Mouse (Mus musculus): ENCODE measurements around the gene Ppp1r7. TPM values are rescaled to one million over a fixed set of nuclear protein-coding genes. Genes with fewer than 3 reads are reported as not detected.
A peak's percentile ranks its signal among the peaks of the same experiment; 100 is the strongest.
"Not testable (repeated sequence)": the region's sequence is repeated elsewhere in the genome, so short reads cannot be mapped to it uniquely, and the experiment has no call there.

Ppp1r7 gene
- total RNA-seq (2021), result 10 to 100 TPM; 68.2 to 75.4 TPM

DNA sequence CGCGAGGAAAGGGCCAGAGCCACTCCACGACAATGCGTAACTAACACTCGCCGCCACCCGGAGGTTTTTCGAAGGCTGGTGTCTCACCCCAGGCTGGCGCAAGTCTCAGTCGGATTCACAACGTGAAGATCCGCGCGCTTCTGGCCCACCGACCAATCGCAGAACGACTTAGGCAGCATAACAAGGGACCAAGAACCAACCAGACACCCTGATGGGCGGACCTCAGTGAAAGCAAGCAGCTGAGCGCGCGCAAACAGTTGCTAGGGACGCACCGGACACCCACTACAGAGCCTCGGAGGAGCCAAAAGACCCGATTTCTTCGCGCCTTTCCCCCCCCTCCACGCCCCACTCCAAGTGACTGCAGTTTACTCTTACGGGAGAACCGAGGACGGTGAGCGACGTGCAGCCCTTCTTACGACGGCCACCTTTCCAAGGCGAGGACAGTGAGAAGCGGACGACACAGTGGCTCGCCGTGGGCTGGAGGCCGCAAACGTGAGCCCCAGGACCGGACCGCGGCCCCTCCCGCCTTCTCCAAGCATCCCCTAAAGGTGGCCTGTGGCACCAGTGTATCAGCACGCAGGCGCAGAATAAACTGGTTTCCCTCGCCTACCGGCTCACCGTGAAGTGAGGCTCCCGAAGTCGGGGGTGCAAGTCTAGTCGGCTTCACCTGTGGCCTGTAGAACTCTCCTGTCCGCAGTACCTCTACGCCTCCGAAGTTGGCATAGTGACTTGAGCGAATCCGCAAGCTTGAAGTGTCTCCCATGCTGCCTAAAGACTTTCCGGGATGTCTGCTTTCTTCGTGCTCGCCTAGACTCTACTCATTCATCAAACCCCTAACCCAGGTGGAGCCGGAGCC, at the start of gene Ppp1r7, which contains the start of gene Pask:
Ppp1r7 (plus strand) TSS at position 207 of the 856 bp plus-strand sequence.
Pask (minus strand) TSS at position 835 of the 856 bp plus-strand sequence.
- DNase-seq (ENCODE audit: extremely low spot score in 1 of 2, low spot score in 1 of 2), result peak; percentile 84 to 86

DNA sequence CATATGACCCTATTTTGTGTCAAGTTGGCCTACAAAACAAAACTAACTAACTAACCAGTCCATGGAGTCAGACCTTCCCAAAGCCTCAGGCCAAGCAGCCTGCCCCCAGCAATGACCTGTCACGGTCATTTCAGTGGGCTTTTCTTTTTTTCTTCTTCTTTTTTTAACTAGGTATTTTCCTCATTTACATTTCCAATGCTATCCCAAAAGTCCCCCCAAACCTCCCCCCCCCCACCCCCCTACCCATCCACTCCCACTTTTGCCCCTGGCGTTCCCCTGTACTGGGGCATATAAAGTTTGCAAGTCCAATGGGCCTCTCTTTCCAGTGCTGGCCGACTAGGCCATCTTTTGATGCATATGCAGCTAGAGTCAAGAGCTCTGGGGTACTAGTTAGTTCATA, 48.2 kb upstream of the Ppp1r7 start:
- not testable (repeated sequence) for DNase-seq (ENCODE audit: extremely low spot score in 1 of 2, low spot score in 1 of 2)

DNA sequence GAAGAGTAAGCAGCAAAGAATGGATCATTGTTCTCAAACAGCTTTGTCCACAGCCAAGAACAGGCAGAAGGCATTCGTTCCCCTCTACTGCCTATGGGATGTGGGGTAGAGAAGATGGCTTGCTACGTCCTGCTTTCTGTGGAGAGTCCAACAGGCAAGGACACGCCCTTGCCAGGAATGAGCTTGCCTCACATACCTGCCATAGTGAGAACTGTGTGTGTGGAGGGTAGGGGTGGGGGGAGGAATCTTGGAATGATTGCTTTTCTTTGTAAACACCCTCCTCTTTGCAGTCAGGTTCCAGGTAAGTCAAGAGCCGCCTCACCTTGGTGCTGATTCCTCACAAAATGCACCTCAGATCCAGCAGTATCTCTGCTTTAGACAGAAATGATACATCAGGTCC, 42.9 kb upstream of the Ppp1r7 start:
- no peak for DNase-seq (ENCODE audit: extremely low spot score in 1 of 2, low spot score in 1 of 2)

DNA sequence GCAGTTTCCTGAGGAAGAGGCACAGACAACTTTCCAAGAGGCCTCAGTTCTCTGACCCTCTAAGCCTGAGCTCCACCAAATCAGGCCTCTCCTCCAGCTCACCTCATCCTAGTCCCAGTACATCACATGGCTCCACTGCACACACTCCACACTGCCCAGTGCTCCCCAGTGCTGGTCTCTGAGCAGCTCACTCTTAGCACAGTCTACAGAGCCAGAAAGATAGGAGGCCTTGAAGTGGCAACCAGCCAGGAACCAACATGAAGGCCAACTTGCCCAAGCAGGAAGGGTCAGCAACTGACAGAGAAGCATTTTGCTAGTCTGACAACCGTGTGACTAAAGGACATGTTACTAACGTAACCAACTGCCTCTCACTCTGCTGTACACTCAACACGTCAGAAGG, 42.1 kb upstream of the Ppp1r7 start:
- no peak for DNase-seq (ENCODE audit: extremely low spot score in 1 of 2, low spot score in 1 of 2)

DNA sequence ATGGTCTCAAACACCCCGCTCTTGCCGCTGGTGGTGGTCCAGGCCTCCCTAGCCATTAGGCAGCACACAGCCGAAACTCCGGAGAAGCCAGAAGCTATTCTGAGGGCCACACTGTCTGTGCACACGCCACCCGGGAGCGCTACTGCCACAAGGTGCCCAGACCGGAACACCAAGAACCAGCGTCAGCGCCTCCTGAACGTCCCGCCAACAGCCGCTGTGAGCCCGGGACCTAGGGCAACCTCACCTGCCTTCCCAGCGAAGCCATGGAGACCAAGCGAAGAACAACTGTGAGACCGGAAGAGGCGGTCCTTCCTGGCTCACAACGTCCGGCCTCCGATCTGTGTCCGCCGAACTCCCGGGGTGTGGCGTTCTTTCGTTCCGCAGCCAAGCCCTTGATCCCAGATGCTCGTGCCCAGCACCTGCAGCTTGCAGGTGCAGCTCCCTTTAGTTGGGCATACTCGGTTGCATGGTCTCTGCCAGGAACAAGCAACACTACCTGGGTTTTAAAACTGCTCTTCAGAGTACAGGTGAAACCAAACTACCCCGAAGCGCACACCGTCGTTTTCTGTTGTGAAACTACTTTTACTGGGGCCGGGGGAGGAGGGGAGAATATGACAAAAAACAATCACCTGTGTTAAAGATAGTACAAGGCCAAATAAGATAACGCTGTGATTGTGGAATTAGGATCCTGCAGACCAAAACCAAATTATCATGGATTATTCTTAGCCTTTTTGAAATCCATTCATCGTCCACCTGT, 36.9 kb upstream of the Ppp1r7 start, which contains the start of gene Mterf4:
Mterf4 (minus strand) TSS at position 335 of the 757 bp plus-strand sequence.
- DNase-seq (ENCODE audit: extremely low spot score in 1 of 2, low spot score in 1 of 2), result peak; percentile 62 to 72

DNA sequence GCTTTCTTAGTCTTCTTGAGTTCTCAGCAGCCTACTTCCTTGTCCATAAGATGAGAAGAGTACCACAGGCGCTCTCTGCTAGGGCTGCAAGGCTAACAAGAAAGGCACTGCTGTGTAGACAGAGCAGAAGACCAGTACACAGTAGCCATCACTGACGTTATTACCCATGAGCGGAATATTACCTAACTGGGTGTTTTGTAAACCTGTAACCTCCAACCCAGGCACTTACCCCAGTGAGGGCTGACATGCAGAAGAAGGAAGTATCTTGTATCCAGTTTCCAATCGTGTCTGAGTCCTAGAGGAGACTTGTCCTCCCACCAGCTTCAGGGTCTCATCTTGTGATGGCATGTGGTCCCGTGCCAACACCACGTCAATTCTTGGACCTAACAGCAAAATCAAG, 18.7 kb upstream of the Ppp1r7 start:
- no peak for DNase-seq (ENCODE audit: extremely low spot score in 1 of 2, low spot score in 1 of 2)

DNA sequence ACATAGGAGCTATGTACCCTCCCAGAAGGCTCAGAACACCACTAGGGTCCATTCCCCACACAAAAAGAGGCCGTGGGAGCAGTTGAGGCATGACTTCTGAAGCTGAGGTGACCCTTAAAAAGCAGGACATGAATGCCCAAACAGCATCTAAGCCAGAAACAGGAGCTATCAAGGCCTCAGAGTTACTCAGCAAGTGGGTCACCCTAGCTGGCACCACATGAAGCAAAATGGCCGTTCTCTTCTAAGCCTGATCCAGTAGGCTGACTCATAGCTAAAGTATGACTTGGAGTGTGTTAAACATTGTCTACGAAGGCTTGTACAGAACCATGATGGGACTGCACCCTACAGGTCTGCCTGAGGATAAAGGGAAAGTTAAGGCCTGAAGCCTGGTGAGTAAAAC, 16.2 kb upstream of the Ppp1r7 start:
- DNase-seq (ENCODE audit: extremely low spot score in 1 of 2, low spot score in 1 of 2), result no peak

DNA sequence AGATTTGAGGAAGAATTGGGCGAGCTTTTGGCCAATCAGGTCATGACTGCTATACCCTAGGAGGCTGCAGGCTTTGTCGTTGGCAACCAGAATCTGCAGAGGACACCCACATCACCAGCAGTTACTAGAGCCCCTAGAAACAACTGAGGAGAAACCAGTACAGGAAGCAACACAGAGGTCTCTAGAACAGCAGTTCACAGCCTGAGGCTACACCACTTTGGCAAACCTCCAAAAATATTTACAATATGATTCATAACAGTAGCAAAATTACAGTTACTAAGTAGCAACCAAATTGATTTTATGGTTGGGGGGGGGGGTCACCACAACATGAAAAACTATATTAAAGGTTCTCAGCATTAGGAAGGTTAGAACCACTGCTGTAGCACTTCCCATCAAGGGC, 8.0 kb upstream of the Ppp1r7 start:
- no peak for DNase-seq (ENCODE audit: extremely low spot score in 1 of 2, low spot score in 1 of 2)

DNA sequence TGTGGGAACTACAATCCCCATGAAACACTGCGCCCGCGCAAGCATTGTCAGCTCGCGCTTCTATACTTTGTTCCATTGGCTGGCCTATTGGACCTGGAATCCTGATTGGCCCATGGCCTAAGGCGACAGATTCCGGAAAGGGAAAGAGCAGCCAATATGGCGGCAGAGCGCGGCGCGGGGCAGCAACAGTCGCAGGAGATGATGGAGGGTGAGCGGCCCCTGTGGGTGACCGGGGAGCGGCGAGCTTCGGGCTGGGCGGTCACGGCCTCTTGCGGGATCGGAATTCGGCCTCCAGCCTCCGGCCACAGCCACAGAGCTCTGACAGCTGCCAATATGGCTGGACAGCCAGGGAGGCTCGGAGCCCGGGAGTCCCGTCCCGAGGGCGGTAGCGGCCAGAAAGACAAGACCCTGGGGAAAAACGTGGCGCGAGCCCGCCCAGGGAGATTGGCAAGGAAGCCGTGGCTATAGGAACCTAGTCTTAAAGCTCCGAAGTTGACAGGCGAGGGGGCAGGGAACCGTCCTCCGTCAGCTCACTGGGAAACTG, 922 bp downstream of the Ppp1r7 start:
- peak; percentile 80 to 82 for DNase-seq (ENCODE audit: extremely low spot score in 1 of 2, low spot score in 1 of 2)

DNA sequence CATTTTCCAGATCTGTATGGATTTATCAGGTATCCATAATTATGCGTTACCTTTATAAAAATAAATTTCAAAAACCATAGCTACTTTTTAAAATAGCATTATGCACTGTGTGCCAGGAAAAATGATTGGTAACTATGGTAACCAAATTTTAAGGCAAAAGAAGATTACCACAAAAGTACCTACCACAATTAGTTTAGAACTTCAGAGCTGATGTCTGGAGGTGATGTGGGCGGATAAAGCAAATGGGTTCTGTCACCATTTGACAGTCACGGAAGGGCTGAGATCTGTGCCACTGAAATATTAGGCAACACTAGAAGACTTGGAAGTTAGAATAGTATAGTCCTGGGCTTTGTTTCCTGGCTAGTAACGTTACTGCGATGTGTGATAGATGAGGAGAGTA, 4.5 kb downstream of the Ppp1r7 start:
- DNase-seq (ENCODE audit: extremely low spot score in 1 of 2, low spot score in 1 of 2), result no peak

DNA sequence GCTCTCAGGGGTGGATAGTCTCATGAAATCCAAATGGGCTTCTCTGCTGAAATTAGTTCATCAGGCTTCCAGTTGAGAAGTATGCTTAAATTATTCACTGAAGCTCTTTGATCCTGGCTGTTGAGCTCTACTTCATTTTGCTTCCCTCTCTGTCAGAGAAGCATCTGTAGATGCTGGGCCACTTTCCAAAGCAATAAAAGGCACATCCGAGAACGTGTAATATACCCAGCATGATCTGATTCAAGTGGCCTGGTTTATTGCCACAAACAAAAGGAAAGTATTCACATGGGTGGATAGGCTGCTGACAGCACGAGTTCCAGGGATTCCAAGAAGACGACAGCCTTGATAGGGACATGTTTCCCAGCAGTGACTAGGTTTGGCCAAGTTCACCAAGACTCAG, 7.0 kb downstream of the Ppp1r7 start:
- no peak for DNase-seq (ENCODE audit: extremely low spot score in 1 of 2, low spot score in 1 of 2)

DNA sequence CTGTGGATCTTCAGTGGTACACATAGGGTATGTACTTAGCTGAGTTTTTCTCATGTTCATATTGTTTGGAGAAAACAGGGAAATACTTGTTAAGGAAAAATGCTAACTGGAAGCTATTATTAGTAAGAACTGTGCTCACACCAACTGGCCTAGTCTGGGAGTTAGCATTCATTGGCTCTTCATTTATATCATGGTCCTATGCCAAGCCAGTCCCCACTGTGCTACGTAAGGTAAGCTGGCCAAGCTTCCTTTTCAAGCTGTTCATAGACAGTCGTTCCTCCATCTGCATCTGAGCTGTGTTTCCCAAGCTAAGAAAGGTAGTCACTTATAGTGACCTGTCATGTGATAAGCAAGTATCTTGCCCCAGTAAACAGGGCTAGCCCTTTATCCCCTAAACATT, 10.1 kb downstream of the Ppp1r7 start:
- DNase-seq (ENCODE audit: extremely low spot score in 1 of 2, low spot score in 1 of 2), result no peak

DNA sequence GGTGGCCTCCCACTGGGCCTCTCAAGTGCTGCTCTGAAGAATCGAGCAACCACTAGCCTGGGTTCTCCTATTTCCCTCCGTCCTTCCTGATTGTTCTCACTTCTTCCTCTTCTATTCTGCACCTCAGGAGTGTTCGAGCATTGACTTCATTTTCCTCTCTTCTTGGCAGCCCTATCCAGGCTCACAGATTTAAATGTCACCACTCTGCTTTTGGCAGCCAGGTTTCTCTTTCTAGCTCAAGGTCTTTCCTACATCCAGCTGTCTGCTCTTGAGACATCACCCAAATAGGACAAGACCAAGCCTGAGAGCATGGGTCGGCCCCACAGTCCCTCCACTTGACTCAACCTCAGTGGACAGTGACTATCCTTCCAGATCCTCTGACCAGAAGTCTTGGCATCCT, 20.0 kb downstream of the Ppp1r7 start:
- no peak for DNase-seq (ENCODE audit: extremely low spot score in 1 of 2, low spot score in 1 of 2)

DNA sequence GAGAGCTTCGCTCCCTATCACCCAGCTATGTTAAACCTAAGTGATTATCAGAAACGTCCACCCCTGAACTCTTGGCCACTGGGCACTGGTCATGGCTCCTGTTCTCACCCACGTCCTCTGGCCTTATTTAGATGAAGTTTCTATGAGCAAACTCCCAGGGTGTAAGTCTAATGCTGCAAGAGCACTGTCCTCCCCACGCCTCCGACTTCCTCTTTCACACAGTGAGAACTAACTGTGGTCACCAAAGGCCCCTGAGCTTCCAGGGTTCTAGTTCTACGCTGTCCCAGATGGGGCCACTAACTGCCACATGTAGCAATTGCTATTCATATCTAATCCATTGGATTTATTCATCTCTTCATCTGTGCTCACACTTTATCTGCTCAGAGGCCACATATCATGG, 23.0 kb downstream of the Ppp1r7 start:
- DNase-seq (ENCODE audit: extremely low spot score in 1 of 2, low spot score in 1 of 2), result no peak

DNA sequence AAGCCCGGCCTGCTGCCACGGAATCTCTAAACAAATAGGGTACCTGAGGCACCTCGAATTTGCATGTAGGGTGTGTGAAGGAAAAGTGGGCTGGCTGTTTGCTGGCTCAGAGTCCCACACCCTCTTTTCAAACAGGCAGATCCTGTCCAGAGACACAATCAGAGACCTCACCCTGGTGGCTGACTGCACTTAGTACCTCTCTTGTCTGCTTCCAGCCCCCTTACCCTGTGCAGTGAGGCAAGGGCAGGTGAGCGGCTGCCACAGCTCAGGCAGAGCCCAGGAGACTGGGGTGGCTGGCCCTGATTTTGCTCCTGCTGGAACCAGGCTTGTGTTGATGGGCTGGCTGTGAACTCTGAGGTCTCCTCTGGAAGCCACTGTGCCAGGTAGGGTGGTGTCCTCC, 31.0 kb downstream of the Ppp1r7 start, which contains the start of gene Ano7:
Ano7 (plus strand) TSS at position 266 of the 400 bp plus-strand sequence.
- DNase-seq (ENCODE audit: extremely low spot score in 1 of 2, low spot score in 1 of 2), result no peak

DNA sequence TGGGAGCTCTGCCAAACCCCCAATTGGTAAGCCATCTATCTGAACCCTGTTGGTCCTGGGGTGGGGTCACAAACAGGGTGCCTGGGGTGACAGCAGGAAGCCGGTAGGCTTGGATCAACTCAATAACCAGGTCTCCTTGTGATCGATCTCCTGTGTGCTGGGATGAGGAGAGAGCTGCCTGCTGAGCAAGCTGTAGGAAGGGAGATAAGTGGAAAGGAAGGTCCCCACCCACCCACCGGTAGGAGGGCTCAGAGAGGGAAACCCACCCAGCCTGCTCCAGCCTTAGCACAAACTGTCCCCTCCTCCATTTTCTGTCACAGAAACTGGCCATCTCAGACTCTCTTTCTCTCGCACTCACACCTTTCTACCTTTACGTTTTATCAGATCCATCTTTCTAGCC, 34.7 kb downstream of the Ppp1r7 start:
- no peak for DNase-seq (ENCODE audit: extremely low spot score in 1 of 2, low spot score in 1 of 2)

DNA sequence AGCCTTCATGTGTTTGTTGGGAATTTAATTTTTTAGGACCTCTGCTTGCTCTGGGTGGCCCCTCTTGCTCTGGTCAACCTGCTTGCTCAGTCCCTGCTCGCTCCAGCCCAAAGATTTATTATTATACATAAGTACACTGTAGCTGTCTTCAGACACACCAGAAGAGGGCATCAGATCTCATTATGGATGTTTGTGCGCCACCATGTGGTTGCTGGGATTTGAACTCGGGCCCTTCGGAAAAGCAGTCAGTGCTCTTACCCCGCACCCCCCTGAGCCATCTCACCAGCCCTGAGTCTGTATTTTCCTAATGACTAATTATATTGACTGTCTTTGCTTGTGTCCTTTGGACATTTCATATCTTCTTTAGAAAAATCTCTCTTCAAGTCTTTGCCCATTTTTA, 36.5 kb downstream of the Ppp1r7 start:
- DNase-seq (ENCODE audit: extremely low spot score in 1 of 2, low spot score in 1 of 2), result no peak

DNA sequence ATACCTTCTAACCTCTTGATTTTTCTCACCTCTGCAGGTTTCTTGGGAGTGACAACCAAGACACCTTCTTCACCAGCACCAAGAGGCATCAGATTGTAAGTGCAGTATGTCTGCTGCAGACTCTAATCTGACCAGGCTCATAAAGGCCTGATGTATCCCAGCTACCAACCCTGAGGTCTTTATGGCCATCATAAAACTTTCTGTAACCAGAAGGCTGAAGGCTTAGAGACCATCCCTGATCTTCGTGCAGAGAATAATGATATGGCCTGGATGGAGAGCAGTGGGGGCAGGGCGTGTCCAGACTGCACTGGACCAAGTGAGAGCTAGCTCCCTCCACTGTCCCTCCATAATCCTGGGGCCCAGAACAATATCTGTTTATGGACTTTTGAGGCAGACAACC, 44.5 kb downstream of the Ppp1r7 start:
- no peak for DNase-seq (ENCODE audit: extremely low spot score in 1 of 2, low spot score in 1 of 2)

DNA sequence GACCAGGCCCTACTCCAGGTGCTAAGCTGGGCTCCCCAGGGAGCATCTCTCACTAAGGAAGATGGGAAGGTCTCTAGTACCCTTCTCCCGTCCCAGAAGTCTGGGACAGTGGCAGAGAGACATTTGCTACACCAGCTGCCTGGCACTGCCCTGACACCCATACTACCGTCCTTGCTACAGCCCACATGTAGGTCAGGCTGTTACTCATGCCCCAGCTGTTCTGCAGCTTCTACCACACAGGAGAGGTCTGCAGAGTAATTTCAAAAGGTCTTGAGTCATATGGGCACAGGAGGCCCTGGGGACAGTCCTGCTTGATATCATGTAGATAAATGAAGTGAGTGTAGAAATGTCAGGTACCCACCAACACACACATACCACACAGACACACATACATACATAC, 46.3 kb downstream of the Ppp1r7 start:
- no peak for DNase-seq (ENCODE audit: extremely low spot score in 1 of 2, low spot score in 1 of 2)

DNA sequence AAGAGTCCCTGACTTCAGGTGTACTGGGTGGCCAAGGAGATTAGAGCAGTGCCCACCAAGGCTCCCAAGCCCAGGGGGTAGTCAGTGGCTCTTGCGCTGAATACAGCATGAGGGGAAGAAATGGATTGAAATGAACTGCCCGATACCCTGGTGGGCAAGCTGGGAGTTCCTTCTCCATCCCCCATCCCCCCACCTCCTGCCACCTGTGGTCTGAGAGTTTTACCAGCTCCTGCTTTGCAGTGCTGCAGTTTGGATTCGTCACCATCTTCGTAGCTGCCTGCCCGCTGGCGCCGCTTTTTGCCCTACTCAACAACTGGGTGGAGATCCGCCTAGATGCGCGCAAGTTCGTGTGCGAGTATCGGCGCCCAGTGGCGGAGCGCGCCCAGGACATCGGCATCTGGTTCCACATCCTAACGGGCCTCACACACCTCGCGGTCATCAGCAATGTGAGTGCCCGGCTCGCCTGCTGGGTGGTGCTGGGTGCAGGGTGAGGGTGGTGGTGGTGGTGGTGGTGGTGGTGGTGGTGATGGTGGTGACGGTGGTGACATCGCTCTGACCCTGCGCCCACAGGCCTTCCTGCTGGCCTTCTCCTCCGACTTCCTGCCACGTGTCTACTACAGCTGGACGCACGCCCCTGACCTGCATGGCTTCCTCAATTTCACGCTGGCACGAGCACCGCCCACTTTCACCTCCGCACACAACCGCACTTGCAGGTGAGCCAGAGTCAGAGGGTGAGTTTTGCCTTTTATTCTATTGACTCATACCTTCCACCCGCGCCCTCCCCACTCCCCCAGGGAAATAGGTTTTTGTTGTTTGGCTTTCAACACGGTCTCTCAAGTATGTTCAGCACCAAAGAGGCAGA, 58.8 kb downstream of the Ppp1r7 start:
- DNase-seq (ENCODE audit: extremely low spot score in 1 of 2, low spot score in 1 of 2), result no peak

All from layer of hippocampus, postnatal 25 days (tissue).